Mouse (Mus musculus): ENCODE data around the gene Gm9944. TPM values are rescaled to one million over a fixed set of nuclear protein-coding genes. Genes with fewer than 3 reads are reported as not detected.

Gene Gm9944
- not detected in 2 replicates for polyA plus RNA-seq (2012; ENCODE audit: insufficient read depth, insufficient read length, missing spikeins)

GRCm38 (mm10) chr4:144453217-144453616 is at the start of gene Gm9944:
Gene Gm9944 (minus strand): TSS chr4:144453317.
- H3K4me3 ChIP-seq (ENCODE audit: insufficient read depth, low read depth, low read length) = no peak within 1 kb of the TSS
- H3K27ac ChIP-seq (replicated peaks; ENCODE audit: low read depth, low read length) = no peak within 1 kb of the TSS
- H3K4me1 ChIP-seq (ENCODE audit: control insufficient read depth, insufficient read depth, insufficient read length, low read length) = no peaks in the 10 kb centered on the region

- Histone ChIP-seq H3K4me1 (ENCODE audit: control insufficient read depth, insufficient read depth, insufficient read length, low read length) (no peaks in the 10 kb centered on the region), H3K27ac (replicated peaks; ENCODE audit: low read depth, low read length) (no peak overlapping the region), H3K4me3 (ENCODE audit: insufficient read depth, low read depth, low read length) (no peak overlapping the region)
These were observed 40.2 kb upstream of the Gm9944 start for GRCm38 (mm10) chr4:144493331-144493730.

GRCm38 (mm10) chr4:144468091-144468490 is 15.0 kb upstream of the Gm9944 start:
- Histone ChIP-seq H3K4me1 (ENCODE audit: control insufficient read depth, insufficient read depth, insufficient read length, low read length) (no peaks in the 10 kb centered on the region), H3K4me3 (ENCODE audit: insufficient read depth, low read depth, low read length) (no peak overlapping the region), H3K27ac (replicated peaks; ENCODE audit: low read depth, low read length) (no peak overlapping the region)

- Histone ChIP-seq H3K27ac (replicated peaks; ENCODE audit: low read depth, low read length) (no peak overlapping the region), H3K4me1 (ENCODE audit: control insufficient read depth, insufficient read depth, insufficient read length, low read length) (no peaks in the 10 kb centered on the region), H3K4me3 (ENCODE audit: insufficient read depth, low read depth, low read length) (no peak overlapping the region)
These were observed 12.1 kb upstream of the Gm9944 start for GRCm38 (mm10) chr4:144465206-144465605.

- Histone ChIP-seq H3K27ac (replicated peaks; ENCODE audit: low read depth, low read length) (no peak within 1 kb of the TSS), H3K4me1 (ENCODE audit: control insufficient read depth, insufficient read depth, insufficient read length, low read length) (no peaks in the 10 kb centered on the region), H3K4me3 (ENCODE audit: insufficient read depth, low read depth, low read length) (no peak within 1 kb of the TSS)
These were observed 10.5 kb upstream of the Gm9944 start, which contains the start of gene Aadacl3 for GRCm38 (mm10) chr4:144463656-144464055. Gene Aadacl3 (minus strand): TSS chr4:144463756.

- Histone ChIP-seq H3K4me3 (ENCODE audit: insufficient read depth, low read depth, low read length) (no peak overlapping the region), H3K27ac (replicated peaks; ENCODE audit: low read depth, low read length) (no peak overlapping the region), H3K4me1 (ENCODE audit: control insufficient read depth, insufficient read depth, insufficient read length, low read length) (no peaks in the 10 kb centered on the region)
These were observed 4.6 kb downstream of the Gm9944 start for GRCm38 (mm10) chr4:144448546-144448945.

- Histone ChIP-seq H3K4me3 (ENCODE audit: insufficient read depth, low read depth, low read length) (no peak overlapping the region), H3K27ac (replicated peaks; ENCODE audit: low read depth, low read length) (no peak overlapping the region), H3K4me1 (ENCODE audit: control insufficient read depth, insufficient read depth, insufficient read length, low read length) (no peaks in the 10 kb centered on the region)
These were observed 11.5 kb downstream of the Gm9944 start for GRCm38 (mm10) chr4:144441582-144441981.

GRCm38 (mm10) chr4:144441095-144441494 is 12.0 kb downstream of the Gm9944 start:
- Histone ChIP-seq H3K27ac (replicated peaks; ENCODE audit: low read depth, low read length) (no peak overlapping the region), H3K4me3 (ENCODE audit: insufficient read depth, low read depth, low read length) (no peak overlapping the region), H3K4me1 (ENCODE audit: control insufficient read depth, insufficient read depth, insufficient read length, low read length) (no peaks in the 10 kb centered on the region)

GRCm38 (mm10) chr4:144438672-144439071 is 14.4 kb downstream of the Gm9944 start, which contains the start of gene 1700012P22Rik:
Gene 1700012P22Rik (minus strand): TSS chr4:144438772.
- H3K4me1 ChIP-seq (ENCODE audit: control insufficient read depth, insufficient read depth, insufficient read length, low read length) = no peaks in the 10 kb centered on the region
- no peak within 1 kb of the TSS for H3K4me3 ChIP-seq (ENCODE audit: insufficient read depth, low read depth, low read length)
- no peak within 1 kb of the TSS for H3K27ac ChIP-seq (replicated peaks; ENCODE audit: low read depth, low read length)

GRCm38 (mm10) chr4:144433216-144433615 is 19.9 kb downstream of the Gm9944 start:
- Histone ChIP-seq H3K4me3 (ENCODE audit: insufficient read depth, low read depth, low read length) (no peak overlapping the region), H3K27ac (replicated peaks; ENCODE audit: low read depth, low read length) (no peak overlapping the region)

GRCm38 (mm10) chr4:144430723-144431122 is 22.4 kb downstream of the Gm9944 start:
- Histone ChIP-seq H3K4me1 (ENCODE audit: control insufficient read depth, insufficient read depth, insufficient read length, low read length) (no peaks in the 10 kb centered on the region), H3K4me3 (ENCODE audit: insufficient read depth, low read depth, low read length) (no peak overlapping the region), H3K27ac (replicated peaks; ENCODE audit: low read depth, low read length) (no peak overlapping the region)

More at GRCm38 (mm10) chr4:144433216-144433615, 19.9 kb downstream of the Gm9944 start:
- no peaks in the 10 kb centered on the region for H3K4me1 ChIP-seq (ENCODE audit: control insufficient read depth, insufficient read depth, insufficient read length, low read length)

GRCm38 (mm10) chr4:144428868-144429267 is 24.2 kb downstream of the Gm9944 start:
- Histone ChIP-seq H3K4me1 (ENCODE audit: control insufficient read depth, insufficient read depth, insufficient read length, low read length) (no peaks in the 10 kb centered on the region), H3K27ac (replicated peaks; ENCODE audit: low read depth, low read length) (no peak overlapping the region), H3K4me3 (ENCODE audit: insufficient read depth, low read depth, low read length) (no peak overlapping the region)

GRCm38 (mm10) chr4:144424590-144424989 is 28.5 kb downstream of the Gm9944 start:
- Histone ChIP-seq H3K4me1 (ENCODE audit: control insufficient read depth, insufficient read depth, insufficient read length, low read length) (no peaks in the 10 kb centered on the region), H3K4me3 (ENCODE audit: insufficient read depth, low read depth, low read length) (no peak overlapping the region), H3K27ac (replicated peaks; ENCODE audit: low read depth, low read length) (no peak overlapping the region)

GRCm38 (mm10) chr4:144420644-144421043 is 32.5 kb downstream of the Gm9944 start:
- Histone ChIP-seq H3K4me1 (ENCODE audit: control insufficient read depth, insufficient read depth, insufficient read length, low read length) (no peaks in the 10 kb centered on the region), H3K4me3 (ENCODE audit: insufficient read depth, low read depth, low read length) (no peak overlapping the region), H3K27ac (replicated peaks; ENCODE audit: low read depth, low read length) (no peak overlapping the region)

GRCm38 (mm10) chr4:144408290-144408689 is 44.8 kb downstream of the Gm9944 start, which contains the start of gene Pramef12:
Gene Pramef12 (minus strand): TSS chr4:144408464.
- Histone ChIP-seq H3K4me3 (ENCODE audit: insufficient read depth, low read depth, low read length) (no peak within 1 kb of the TSS), H3K4me1 (ENCODE audit: control insufficient read depth, insufficient read depth, insufficient read length, low read length) (no peaks in the 10 kb centered on the region), H3K27ac (replicated peaks; ENCODE audit: low read depth, low read length) (no peak within 1 kb of the TSS)

GRCm38 (mm10) chr4:144406261-144406660 is 46.9 kb downstream of the Gm9944 start:
- Histone ChIP-seq H3K27ac (replicated peaks; ENCODE audit: low read depth, low read length) (no peak overlapping the region), H3K4me1 (ENCODE audit: control insufficient read depth, insufficient read depth, insufficient read length, low read length) (no peaks in the 10 kb centered on the region), H3K4me3 (ENCODE audit: insufficient read depth, low read depth, low read length) (no peak overlapping the region)

Data from brown adipose tissue, adult 24 weeks (tissue).